Mouse (Mus musculus): ENCODE measurements around the gene Phf13.
A peak's percentile ranks its signal among the peaks of the same experiment; 100 is the strongest.
"Not testable (repeated sequence)": the region's sequence is repeated elsewhere in the genome, so short reads cannot be mapped to it uniquely, and the experiment has no call there.

The Phf13 gene

GRCm38 (mm10) chr4:151996173-151996950 lies at the start of gene Phf13:
Phf13 (minus strand) TSS chr4:151996258.
- DNase-seq (ENCODE audit: extremely low read depth, low read depth): peak; percentile 95

GRCm38 (mm10) chr4:152044609-152045008 lies 48.6 kb upstream of the Phf13 start:
- DNase-seq (ENCODE audit: extremely low read depth, low read depth): no peak

- DNase-seq (ENCODE audit: extremely low read depth, low read depth): no peak
These were observed 47.1 kb upstream of the Phf13 start for GRCm38 (mm10) chr4:152043171-152043570.

GRCm38 (mm10) chr4:152041924-152042641 lies 46.0 kb upstream of the Phf13 start:
- DNase-seq (ENCODE audit: extremely low read depth, low read depth): no peak

- no peak for DNase-seq (ENCODE audit: extremely low read depth, low read depth)
These were observed 43.8 kb upstream of the Phf13 start for GRCm38 (mm10) chr4:152039831-152040310.

- DNase-seq (ENCODE audit: extremely low read depth, low read depth): peak; percentile 57
These were observed 43.1 kb upstream of the Phf13 start, which contains the start of gene Nol9 for GRCm38 (mm10) chr4:152038985-152039830. Nol9 (plus strand) TSS chr4:152039321.

- DNase-seq (ENCODE audit: extremely low read depth, low read depth): no peak
These were observed 42.3 kb upstream of the Phf13 start, which contains the start of gene Tas1r1 for GRCm38 (mm10) chr4:152038225-152038984. Tas1r1 (minus strand) TSS chr4:152038568.

- not testable (repeated sequence) for DNase-seq (ENCODE audit: extremely low read depth, low read depth)
These were observed 40.4 kb upstream of the Phf13 start for GRCm38 (mm10) chr4:152036464-152036863.

- no peak for DNase-seq (ENCODE audit: extremely low read depth, low read depth)
These were observed 36.9 kb upstream of the Phf13 start for GRCm38 (mm10) chr4:152032922-152033321.

- DNase-seq (ENCODE audit: extremely low read depth, low read depth): no peak
These were observed 33.9 kb upstream of the Phf13 start for GRCm38 (mm10) chr4:152029997-152030396.

GRCm38 (mm10) chr4:152029087-152029486 lies 33.0 kb upstream of the Phf13 start:
- no peak for DNase-seq (ENCODE audit: extremely low read depth, low read depth)

- DNase-seq (ENCODE audit: extremely low read depth, low read depth): no peak
These were observed 32.4 kb upstream of the Phf13 start for GRCm38 (mm10) chr4:152028456-152028855.

- DNase-seq (ENCODE audit: extremely low read depth, low read depth): peak; percentile 88
These were observed 31.5 kb upstream of the Phf13 start, which contains the start of gene Zbtb48 for GRCm38 (mm10) chr4:152027524-152027923. Zbtb48 (minus strand) TSS chr4:152027671.

- DNase-seq (ENCODE audit: extremely low read depth, low read depth): no peak
These were observed 30.9 kb upstream of the Phf13 start for GRCm38 (mm10) chr4:152026751-152027508.

GRCm38 (mm10) chr4:152024525-152024924 lies 28.5 kb upstream of the Phf13 start:
- DNase-seq (ENCODE audit: extremely low read depth, low read depth): no peak

GRCm38 (mm10) chr4:152022506-152022905 lies 26.4 kb upstream of the Phf13 start:
- no peak for DNase-seq (ENCODE audit: extremely low read depth, low read depth)

GRCm38 (mm10) chr4:152021568-152022097 lies 25.6 kb upstream of the Phf13 start:
- no peak for DNase-seq (ENCODE audit: extremely low read depth, low read depth)

GRCm38 (mm10) chr4:152020024-152020423 lies 24.0 kb upstream of the Phf13 start:
- no peak for DNase-seq (ENCODE audit: extremely low read depth, low read depth)

GRCm38 (mm10) chr4:152019073-152019472 lies 23.0 kb upstream of the Phf13 start:
- no peak for DNase-seq (ENCODE audit: extremely low read depth, low read depth)
